Mouse (Mus musculus): ENCODE measurements around the gene Npcd. TPM values are rescaled to one million over a fixed set of nuclear protein-coding genes. Genes with fewer than 3 reads are reported as not detected.

Npcd gene
- polyA plus RNA-seq, 1 experiment from 2014 or later = 5.5 TPM

- Histone ChIP-seq H3K27me3 (ENCODE audit: control insufficient read depth, insufficient read depth, low read length) (no peaks in the 10 kb centered on the region), H3K9me3 (ENCODE audit: control insufficient read depth, low read length) (no peaks in the 10 kb centered on the region), H3K4me2 (replicated peaks) (no peak overlapping the region), H3K27ac (no peak overlapping the region), H3K4me1 (replicated peaks; ENCODE audit: control insufficient read depth, insufficient read depth, low read length) (no peaks in the 10 kb centered on the region), H3K9ac (no peak overlapping the region), H3K36me3 (replicated peaks; ENCODE audit: control insufficient read depth, insufficient read depth) (0 out of 2 replicates have a peak, but pooled peaks cover 6% of the 10 kb centered on the region), H3K4me3 (replicated peaks; ENCODE audit: low read length) (no peak overlapping the region)
- ATAC-seq (ENCODE audit: low FRiP score) (no peak), DNase-seq (ENCODE audit: low spot score) (no peak)
- WGBS = 85% methylated on average over 4 of the region's 4 CpGs
These were observed 78.9 kb downstream of the Npcd start for GRCm38 (mm10) chr15:79755176-79755575.

- WGBS = 50% methylated on average over 4 of the region's 4 CpGs
- Histone ChIP-seq H3K27ac (no peak overlapping the region), H3K4me3 (replicated peaks; ENCODE audit: low read length) (no peak overlapping the region), H3K9me3 (ENCODE audit: control insufficient read depth, low read length) (no peaks in the 10 kb centered on the region), H3K36me3 (replicated peaks; ENCODE audit: control insufficient read depth, insufficient read depth) (0 out of 2 replicates have a peak, but pooled peaks cover 6% of the 10 kb centered on the region), H3K4me1 (replicated peaks; ENCODE audit: control insufficient read depth, insufficient read depth, low read length) (no peaks in the 10 kb centered on the region), H3K9ac (no peak overlapping the region), H3K4me2 (replicated peaks) (no peak overlapping the region), H3K27me3 (ENCODE audit: control insufficient read depth, insufficient read depth, low read length) (no peaks in the 10 kb centered on the region)
- DNase-seq (ENCODE audit: low spot score) (no peak), ATAC-seq (ENCODE audit: low FRiP score) (no peak)
These were observed 80.2 kb downstream of the Npcd start for GRCm38 (mm10) chr15:79753873-79754272.

- no peak overlapping the region for H3K27ac ChIP-seq
- no peaks in the 10 kb centered on the region for H3K4me1 ChIP-seq (replicated peaks; ENCODE audit: control insufficient read depth, insufficient read depth, low read length)
- DNase-seq (ENCODE audit: low spot score) (no peak), ATAC-seq (ENCODE audit: low FRiP score) (0 out of 2 replicates have a peak, but pooled peaks have one; percentile 25)
- H3K4me2 ChIP-seq (replicated peaks) = no peak overlapping the region
- H3K4me3 ChIP-seq (replicated peaks; ENCODE audit: low read length) = no peak overlapping the region
- no peaks in the 10 kb centered on the region for H3K27me3 ChIP-seq (ENCODE audit: control insufficient read depth, insufficient read depth, low read length)
- no peaks in the 10 kb centered on the region for H3K9me3 ChIP-seq (ENCODE audit: control insufficient read depth, low read length)
- H3K36me3 ChIP-seq (replicated peaks; ENCODE audit: control insufficient read depth, insufficient read depth) = 0 out of 2 replicates have a peak, but pooled peaks cover 6% of the 10 kb centered on the region
- H3K9ac ChIP-seq = no peak overlapping the region
- whole genome bisulfite sequencing = 79% methylated on average over 3 of the region's 3 CpGs
These were observed 80.7 kb downstream of the Npcd start for GRCm38 (mm10) chr15:79753420-79753752.

- no peak overlapping the region for H3K4me3 ChIP-seq (replicated peaks; ENCODE audit: low read length)
- H3K9ac ChIP-seq = no peak overlapping the region
- DNase-seq (ENCODE audit: low spot score) = peak; percentile 78
- 26% methylated on average over 11 of the region's 11 CpGs for WGBS
- H3K9me3 ChIP-seq (ENCODE audit: control insufficient read depth, low read length) = no peaks in the 10 kb centered on the region
- no peaks in the 10 kb centered on the region for H3K27me3 ChIP-seq (ENCODE audit: control insufficient read depth, insufficient read depth, low read length)
- H3K4me2 ChIP-seq (replicated peaks) = no peak overlapping the region
- H3K27ac ChIP-seq = no peak overlapping the region
- 0 out of 2 replicates have a peak, but pooled peaks cover 6% of the 10 kb centered on the region for H3K36me3 ChIP-seq (replicated peaks; ENCODE audit: control insufficient read depth, insufficient read depth)
- peak; percentile 57; the same call in 1 of the 2 replicates for ATAC-seq (ENCODE audit: low FRiP score)
- no peaks in the 10 kb centered on the region for H3K4me1 ChIP-seq (replicated peaks; ENCODE audit: control insufficient read depth, insufficient read depth, low read length)
These were observed 81.2 kb downstream of the Npcd start for GRCm38 (mm10) chr15:79752742-79753419.

GRCm38 (mm10) chr15:79751772-79752171 lies 82.3 kb downstream of the Npcd start:
- Histone ChIP-seq H3K9ac (no peak overlapping the region), H3K27ac (no peak overlapping the region), H3K36me3 (replicated peaks; ENCODE audit: control insufficient read depth, insufficient read depth) (0 out of 2 replicates have a peak, but pooled peaks cover 6% of the 10 kb centered on the region), H3K4me3 (replicated peaks; ENCODE audit: low read length) (no peak overlapping the region), H3K4me1 (replicated peaks; ENCODE audit: control insufficient read depth, insufficient read depth, low read length) (no peaks in the 10 kb centered on the region), H3K4me2 (replicated peaks) (no peak overlapping the region), H3K27me3 (ENCODE audit: control insufficient read depth, insufficient read depth, low read length) (no peaks in the 10 kb centered on the region), H3K9me3 (ENCODE audit: control insufficient read depth, low read length) (no peaks in the 10 kb centered on the region)
- no peak for ATAC-seq (ENCODE audit: low FRiP score)
- 91% methylated on average over 17 of the region's 17 CpGs for WGBS
- DNase-seq (ENCODE audit: low spot score) = no peak

GRCm38 (mm10) chr15:79750266-79750665 lies 83.8 kb downstream of the Npcd start:
- WGBS = 89% methylated on average over 8 of the region's 8 CpGs
- ATAC-seq (ENCODE audit: low FRiP score) = no peak

GRCm38 (mm10) chr15:79749162-79749561 lies 84.9 kb downstream of the Npcd start:
- Histone ChIP-seq H3K36me3 (replicated peaks; ENCODE audit: control insufficient read depth, insufficient read depth) (no peaks in the 10 kb centered on the region), H3K4me1 (replicated peaks; ENCODE audit: control insufficient read depth, insufficient read depth, low read length) (no peaks in the 10 kb centered on the region), H3K9me3 (ENCODE audit: control insufficient read depth, low read length) (no peaks in the 10 kb centered on the region), H3K4me2 (replicated peaks) (no peak overlapping the region), H3K27me3 (ENCODE audit: control insufficient read depth, insufficient read depth, low read length) (no peaks in the 10 kb centered on the region), H3K4me3 (replicated peaks; ENCODE audit: low read length) (no peak overlapping the region), H3K9ac (no peak overlapping the region), H3K27ac (no peak overlapping the region)
- DNase-seq (ENCODE audit: low spot score) (no peak), ATAC-seq (ENCODE audit: low FRiP score) (no peak)
- 97% methylated on average over 7 of the region's 7 CpGs for WGBS

More at GRCm38 (mm10) chr15:79750266-79750665, 83.8 kb downstream of the Npcd start:
- H3K9ac ChIP-seq = no peak overlapping the region
- no peak overlapping the region for H3K27ac ChIP-seq
- no peaks in the 10 kb centered on the region for H3K27me3 ChIP-seq (ENCODE audit: control insufficient read depth, insufficient read depth, low read length)
- DNase-seq (ENCODE audit: low spot score) = no peak
- H3K4me2 ChIP-seq (replicated peaks) = no peak overlapping the region
- no peaks in the 10 kb centered on the region for H3K4me1 ChIP-seq (replicated peaks; ENCODE audit: control insufficient read depth, insufficient read depth, low read length)
- 0 out of 2 replicates have a peak, but pooled peaks cover 3% of the 10 kb centered on the region for H3K36me3 ChIP-seq (replicated peaks; ENCODE audit: control insufficient read depth, insufficient read depth)
- H3K4me3 ChIP-seq (replicated peaks; ENCODE audit: low read length) = no peak overlapping the region
- no peaks in the 10 kb centered on the region for H3K9me3 ChIP-seq (ENCODE audit: control insufficient read depth, low read length)

- Histone ChIP-seq H3K4me1 (replicated peaks; ENCODE audit: control insufficient read depth, insufficient read depth, low read length) (peaks cover 3% of the 10 kb centered on the region; the same call in 1 of the 2 replicates), H3K27me3 (ENCODE audit: control insufficient read depth, insufficient read depth, low read length) (no peaks in the 10 kb centered on the region), H3K27ac (no peak overlapping the region), H3K36me3 (replicated peaks; ENCODE audit: control insufficient read depth, insufficient read depth) (no peaks in the 10 kb centered on the region), H3K9ac (no peak overlapping the region), H3K4me3 (replicated peaks; ENCODE audit: low read length) (no peak overlapping the region), H3K4me2 (replicated peaks) (no peak overlapping the region), H3K9me3 (ENCODE audit: control insufficient read depth, low read length) (no peaks in the 10 kb centered on the region)
- 61% methylated on average over 11 of the region's 11 CpGs for WGBS
- ATAC-seq (ENCODE audit: low FRiP score) (peak; percentile 22; the same call in 1 of the 2 replicates), DNase-seq (ENCODE audit: low spot score) (peak; percentile 52)
These were observed 86.0 kb downstream of the Npcd start for GRCm38 (mm10) chr15:79747998-79748397.

- H3K9ac ChIP-seq = no peak overlapping the region
- H3K9me3 ChIP-seq (ENCODE audit: control insufficient read depth, low read length) = no peaks in the 10 kb centered on the region
- H3K4me2 ChIP-seq (replicated peaks) = no peak overlapping the region
- no peaks in the 10 kb centered on the region for H3K27me3 ChIP-seq (ENCODE audit: control insufficient read depth, insufficient read depth, low read length)
- H3K36me3 ChIP-seq (replicated peaks; ENCODE audit: control insufficient read depth, insufficient read depth) = no peaks in the 10 kb centered on the region
- no peak for ATAC-seq (ENCODE audit: low FRiP score)
- no peak overlapping the region for H3K4me3 ChIP-seq (replicated peaks; ENCODE audit: low read length)
- no peak for DNase-seq (ENCODE audit: low spot score)
- H3K4me1 ChIP-seq (replicated peaks; ENCODE audit: control insufficient read depth, insufficient read depth, low read length) = peaks cover 12% of the 10 kb centered on the region
- H3K27ac ChIP-seq = no peak overlapping the region
- WGBS = 85% methylated on average over 5 of the region's 5 CpGs
These were observed 88.2 kb downstream of the Npcd start for GRCm38 (mm10) chr15:79745883-79746282.

Data from hindbrain, embryonic 14.5 days (tissue).